Mouse (Mus musculus): Measurements from ENCODE around the gene Kcnh2.
A peak's percentile ranks its signal among the peaks of the same experiment; 100 is the strongest.

- TF ChIP-seq NRF1 (IDR thresholded peaks at IDR 0.05; ENCODE audit: insufficient read depth, low read depth, low read length, poor library complexity, severe bottlenecking), result no peak
- no peak for TF ChIP-seq POLR2A (IDR thresholded peaks at IDR 0.05; ENCODE audit: control insufficient read depth in 1 of 2, insufficient read depth in 1 of 2, low read depth in 1 of 2, low read length in 2 of 2, poor library complexity in 1 of 2)
- no peak for TF ChIP-seq GATA1 (IDR thresholded peaks at IDR 0.05; ENCODE audit: low read depth, low read length)
- TF ChIP-seq CTCF (IDR thresholded peaks at IDR 0.05 in 2 of 3, conservative IDR thresholded peaks at IDR 0.05 in 1 of 3; ENCODE audit: control insufficient read depth in 1 of 3, insufficient read depth in 1 of 3, low read depth in 2 of 3, low read length in 3 of 3, poor library complexity in 1 of 3, severe bottlenecking in 1 of 3), result peak; percentile 28 to 58 (median 46)
- TF ChIP-seq CHD1 (IDR thresholded peaks at IDR 0.05; ENCODE audit: low read depth, low read length), result no peak
- no peak for TF ChIP-seq TAL1 (IDR thresholded peaks at IDR 0.05; ENCODE audit: low read length)
- no peak for TF ChIP-seq TCF12 (IDR thresholded peaks at IDR 0.05; ENCODE audit: low read depth, low read length)
- no peak for TF ChIP-seq ZNF384 (IDR thresholded peaks at IDR 0.05; ENCODE audit: low read depth, low read length)
- no peak for TF ChIP-seq ZMIZ1 (IDR thresholded peaks at IDR 0.05; ENCODE audit: low read depth, low read length)
- no peak for TF ChIP-seq EP300 (IDR thresholded peaks at IDR 0.05; ENCODE audit: low read depth in 1 of 2, low read length in 2 of 2)
These were observed 6.1 kb upstream of the Kcnh2 start for GRCm38 (mm10) chr5:24357461-24357860.
